24 mouse cellular contexts compared by ENCODE assay signal in the genomic region with DNA sequence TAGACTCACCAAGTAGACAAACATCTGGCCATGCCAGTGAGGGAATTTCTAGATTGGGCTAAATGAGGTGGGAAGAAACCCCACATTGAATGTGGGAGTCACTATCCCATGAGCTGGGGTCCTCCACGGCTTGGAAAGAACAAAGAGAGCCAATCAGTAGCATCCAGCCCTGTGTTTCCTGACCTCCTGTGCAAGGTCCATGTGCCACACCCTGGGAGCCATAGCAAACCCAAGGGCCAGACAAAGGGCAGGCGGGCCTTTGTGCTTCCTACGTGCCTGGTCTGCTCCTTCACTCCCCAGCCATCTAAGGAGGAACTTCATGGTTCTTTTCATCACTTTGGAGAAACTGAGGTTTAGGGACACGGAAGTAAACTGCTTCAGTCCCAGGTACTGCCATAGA. TPM values are rescaled to one million over a fixed set of nuclear protein-coding genes. Genes with fewer than 3 reads are reported as not detected.
"Had no signal": no experiment of that assay in that cellular context is flagged by ENCODE, and none has a peak within 500 bp of the region (broad histone marks: within the 10 kb centered on the region; RNA-seq: fewer than 3 reads in every experiment).

No protein-coding gene starts in this region.

- H3K27me3 ChIP-seq: hindbrain, embryonic 13.5 days; hindbrain, embryonic 15.5 days; kidney, embryonic 15.5 days; limb, embryonic 12.5 days; liver, embryonic 13.5 days; liver, embryonic 15.5 days had no signal

- ATAC-seq: hindbrain, postnatal 0 days had no signal

- H3K9me3 ChIP-seq: heart, embryonic 13.5 days; heart, embryonic 15.5 days; hindbrain, embryonic 13.5 days; hindbrain, embryonic 15.5 days; kidney, embryonic 15.5 days; limb, embryonic 10.5 days; limb, embryonic 12.5 days; liver, embryonic 13.5 days; liver, embryonic 15.5 days had no signal

- H3K4me3 ChIP-seq: heart, adult 2 months; heart, embryonic 13.5 days; heart, embryonic 15.5 days; hindbrain, embryonic 13.5 days; hindbrain, embryonic 15.5 days; kidney, embryonic 15.5 days; layer of hippocampus, adult 2 months; left cerebral cortex, adult 2 months; limb, embryonic 10.5 days; limb, embryonic 12.5 days; liver, embryonic 13.5 days; liver, embryonic 15.5 days had no signal

- H3K4me2 ChIP-seq: heart, embryonic 11.5 days; heart, embryonic 13.5 days; heart, embryonic 15.5 days; hindbrain, embryonic 13.5 days; hindbrain, embryonic 15.5 days; kidney, embryonic 15.5 days; limb, embryonic 12.5 days; liver, embryonic 11.5 days; liver, embryonic 13.5 days; liver, embryonic 15.5 days had no signal

- DNase-seq: gastrocnemius, postnatal 10 days; heart, postnatal 14 days; kidney, adult 2 months; kidney, adult 9 months; kidney, postnatal 25 days; kidney, postnatal 4 days; liver; liver, embryonic 13.5 days had no signal

- H3K27ac ChIP-seq: heart, embryonic 13.5 days; heart, embryonic 15.5 days; hindbrain, embryonic 13.5 days; hindbrain, embryonic 15.5 days; hindbrain, postnatal 0 days; kidney, embryonic 15.5 days; kidney, postnatal 0 days; layer of hippocampus, adult 2 months; left cerebral cortex, adult 2 months; limb, embryonic 10.5 days; limb, embryonic 12.5 days; liver, embryonic 13.5 days; liver, embryonic 15.5 days had no signal

- H3K36me3 ChIP-seq: heart, embryonic 13.5 days; heart, embryonic 15.5 days; hindbrain, embryonic 13.5 days; hindbrain, embryonic 15.5 days; kidney, embryonic 15.5 days; limb, embryonic 10.5 days; limb, embryonic 12.5 days; liver, embryonic 13.5 days; liver, embryonic 15.5 days had no signal

- H3K9ac ChIP-seq: heart, embryonic 13.5 days; heart, embryonic 15.5 days; hindbrain, embryonic 13.5 days; hindbrain, embryonic 15.5 days; kidney, embryonic 15.5 days; limb, embryonic 12.5 days; liver, embryonic 13.5 days; liver, embryonic 15.5 days had no signal

- H3K4me1 ChIP-seq: hindbrain, embryonic 13.5 days; hindbrain, embryonic 15.5 days; kidney, embryonic 15.5 days; limb, embryonic 10.5 days; limb, embryonic 12.5 days; liver, embryonic 13.5 days; liver, embryonic 15.5 days had no signal

RNA-seq across cellular contexts. Expression of a gene that starts 38.3 kb away (rescaled TPM):
- total RNA-seq: hematopoietic stem cell, adult 5-6 weeks had no signal
